Mouse (Mus musculus) lung, adult 18-20 months (tissue): ENCODE data around the gene Spic.
A peak's percentile ranks its signal among the peaks of the same experiment; 100 is the strongest.
"Not testable (repeated sequence)": the region's sequence is repeated elsewhere in the genome, so short reads cannot be mapped to it uniquely, and the experiment has no call there.

Experiments
- DNase-seq, 2 experiments: peaks; one replicate each; pipeline ENCODE4 v3.0.0; 2022; ENCODE audit warnings: mixed read lengths in 2 of 2

Spic gene

DNA sequence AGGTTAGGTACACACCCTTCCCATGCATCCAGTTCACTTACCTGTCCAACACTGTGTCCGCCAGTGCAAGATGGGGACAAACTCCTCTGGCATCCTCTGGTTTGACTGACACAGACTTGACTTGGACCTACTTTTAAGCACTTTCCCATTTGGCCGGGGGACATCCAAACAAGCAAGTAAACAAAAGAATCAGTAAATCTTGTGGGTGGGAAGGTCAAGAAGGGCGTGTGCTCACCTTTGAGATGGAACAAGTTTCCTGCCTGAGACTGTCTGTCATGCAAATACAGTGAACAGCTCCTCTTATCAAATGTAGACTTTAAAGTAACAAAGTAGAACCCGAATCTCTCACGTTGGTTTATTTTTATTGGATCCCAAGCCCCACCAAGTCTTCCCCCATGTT lies at the start of gene Spic:
Spic (minus strand) TSS at position 91 of the 400 bp plus-strand sequence.
- DNase-seq = no peak

DNA sequence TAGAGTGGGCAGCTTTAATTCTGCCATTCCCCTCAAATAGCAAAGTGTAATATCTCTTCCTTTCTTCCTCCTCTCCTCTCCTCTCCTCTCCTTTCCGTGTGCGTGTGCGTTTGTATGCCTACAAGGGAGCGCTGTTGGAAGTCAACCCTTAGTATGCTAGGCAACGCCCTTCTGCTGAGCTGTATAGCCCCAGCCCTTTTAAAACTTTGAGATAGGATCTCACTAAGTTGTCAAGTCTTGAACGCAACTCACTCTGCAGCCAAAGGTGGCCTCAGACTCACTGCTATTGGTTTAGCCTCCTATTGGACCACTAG lies 47.5 kb upstream of the Spic start:
- no peak for DNase-seq

DNA sequence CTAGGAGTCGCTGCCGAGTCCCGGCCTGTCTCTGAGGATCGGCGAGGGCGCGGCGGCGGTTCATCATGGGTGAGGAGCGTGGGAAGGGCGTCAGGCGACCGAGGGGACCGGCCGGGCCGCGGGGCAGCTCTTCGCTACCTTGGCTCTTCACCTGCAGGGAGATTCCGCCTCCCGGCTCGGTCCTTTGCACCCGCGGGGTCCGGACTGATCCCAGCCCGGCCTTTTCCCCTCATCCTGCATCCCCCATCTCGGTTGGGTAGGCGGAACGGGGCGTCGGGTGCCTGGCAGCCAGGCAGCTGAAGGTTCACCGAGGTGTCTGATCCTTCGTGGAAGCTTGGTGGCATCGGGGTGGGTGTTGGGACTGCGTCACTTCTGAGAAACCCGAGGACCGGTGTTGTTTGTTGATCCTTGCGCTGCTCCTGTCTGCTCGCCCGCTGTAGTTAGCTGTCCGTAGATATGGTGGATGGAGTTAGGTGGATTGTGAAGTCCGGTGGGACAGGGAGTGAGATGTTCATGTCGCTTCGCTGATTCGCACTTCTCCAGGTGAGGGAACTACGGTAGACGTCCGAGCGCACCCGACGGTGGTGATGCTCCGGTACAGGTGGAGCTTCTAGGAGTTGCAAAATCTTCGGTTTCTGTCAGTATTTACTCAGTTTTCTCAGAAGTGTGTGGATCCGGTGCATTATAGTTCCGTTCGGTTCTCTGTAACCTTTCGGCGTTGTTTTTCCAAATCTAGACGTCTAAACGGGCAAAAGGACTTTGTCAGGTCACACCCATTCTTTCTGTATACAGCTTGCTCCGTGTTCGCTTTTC lies 46.9 kb upstream of the Spic start:
- DNase-seq = no peak

DNA sequence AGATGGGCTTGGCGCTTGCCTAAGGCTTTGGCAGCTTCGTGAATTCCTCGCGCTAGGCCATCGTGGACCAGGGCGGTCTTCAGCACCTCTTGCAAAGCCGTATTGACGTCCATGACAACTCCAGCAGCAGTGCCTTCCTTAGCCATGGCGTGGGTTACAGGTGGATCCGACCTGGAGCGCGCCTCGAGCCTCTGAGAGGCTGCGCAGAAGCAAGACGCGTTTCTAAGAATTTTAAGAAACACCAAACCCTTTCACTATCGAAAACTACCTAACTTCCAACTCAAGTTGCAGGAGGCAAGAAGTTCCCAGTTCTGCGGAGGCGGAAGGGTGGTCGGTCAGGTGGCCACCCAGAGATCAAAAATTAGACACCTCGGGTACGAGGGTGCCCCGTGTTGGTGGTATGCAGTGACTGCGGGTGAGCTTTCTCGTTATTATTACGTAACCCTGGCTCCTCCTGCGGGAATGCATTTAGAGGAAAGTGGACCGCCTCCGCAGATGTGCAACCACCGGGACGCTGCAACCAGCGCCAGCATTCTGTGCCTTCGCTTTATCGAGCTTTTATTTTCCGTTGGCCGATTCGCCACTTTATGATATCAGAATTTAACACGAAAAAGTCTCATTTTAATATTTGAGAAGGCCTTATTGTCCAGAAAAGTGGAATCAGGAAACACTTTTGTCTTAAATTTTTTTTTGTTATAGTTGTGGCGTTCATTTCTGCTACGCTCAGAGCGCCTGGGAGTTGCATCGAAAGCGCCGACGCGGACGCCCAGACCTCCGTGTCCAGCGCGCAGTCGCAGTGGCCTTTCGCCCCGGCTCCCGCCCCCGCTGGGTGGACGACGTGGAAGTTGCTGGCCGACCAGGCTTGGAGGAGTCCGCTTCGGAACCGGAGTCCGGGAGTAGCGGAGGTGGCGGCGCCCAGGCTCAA lies 46.0 kb upstream of the Spic start, which contains the start of gene Arl1:
Arl1 (plus strand) TSS at position 288 of the 925 bp plus-strand sequence.
- peak; percentile 92 to 95 for DNase-seq

DNA sequence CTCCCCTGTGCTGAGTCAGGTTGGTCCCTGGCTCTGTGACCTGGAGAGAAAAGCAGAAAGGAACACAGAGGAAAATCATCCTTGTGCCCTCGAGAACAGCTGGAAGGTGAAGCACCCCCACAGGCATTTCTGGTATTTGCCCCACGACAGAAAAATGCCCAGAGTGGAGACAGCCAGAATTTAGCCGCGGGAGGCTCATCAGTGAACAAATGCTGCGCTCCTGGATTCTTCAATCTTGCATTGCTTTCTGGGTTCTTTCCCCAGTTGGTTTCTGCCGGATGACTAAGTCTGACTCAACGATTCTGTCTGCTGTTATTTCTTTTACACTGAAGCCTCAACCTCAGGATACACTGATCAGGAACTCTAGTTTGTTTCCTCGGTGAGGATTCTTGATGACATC lies 43.4 kb upstream of the Spic start:
- no peak for DNase-seq

DNA sequence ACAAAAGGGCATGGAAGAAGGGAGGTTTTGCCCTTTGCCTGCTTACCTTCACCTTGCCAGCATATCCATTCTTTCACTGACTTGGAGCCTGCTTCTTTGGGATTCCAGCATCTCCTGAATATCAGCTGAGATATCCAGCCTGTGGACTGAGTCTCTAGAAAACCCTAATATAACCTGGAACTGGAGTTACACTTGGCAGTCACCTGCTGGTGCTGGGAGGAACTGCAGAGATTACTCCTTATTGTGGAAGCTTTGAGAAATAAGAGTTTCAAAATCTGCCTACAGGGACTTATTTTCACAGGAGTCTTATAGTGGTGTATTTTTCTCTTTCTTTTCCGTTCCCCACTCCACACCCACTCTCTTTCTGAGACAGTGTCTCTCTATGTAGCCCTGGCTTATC lies 42.3 kb upstream of the Spic start:
- DNase-seq = peak; percentile 15 to 23

DNA sequence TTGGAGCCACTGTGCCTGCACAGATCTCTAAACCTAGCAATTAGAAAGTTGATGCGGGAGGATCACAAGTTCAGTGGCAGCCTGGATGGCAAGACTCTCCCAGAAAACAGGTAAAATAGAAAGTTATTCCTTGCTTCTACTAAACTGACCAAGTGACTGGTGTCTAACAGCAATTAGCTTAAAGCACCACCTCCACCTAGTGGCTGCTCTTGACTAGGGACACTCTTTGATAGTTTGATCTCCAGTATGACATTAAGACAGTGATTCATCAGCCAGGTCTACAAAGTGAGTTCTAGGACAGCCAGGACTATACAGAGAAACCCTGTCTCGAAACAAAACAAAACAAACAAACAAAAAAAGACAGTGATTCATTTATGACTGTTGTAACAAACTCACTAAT lies 40.5 kb upstream of the Spic start:
- DNase-seq = peak in 1 of 2 experiments; percentile 36

DNA sequence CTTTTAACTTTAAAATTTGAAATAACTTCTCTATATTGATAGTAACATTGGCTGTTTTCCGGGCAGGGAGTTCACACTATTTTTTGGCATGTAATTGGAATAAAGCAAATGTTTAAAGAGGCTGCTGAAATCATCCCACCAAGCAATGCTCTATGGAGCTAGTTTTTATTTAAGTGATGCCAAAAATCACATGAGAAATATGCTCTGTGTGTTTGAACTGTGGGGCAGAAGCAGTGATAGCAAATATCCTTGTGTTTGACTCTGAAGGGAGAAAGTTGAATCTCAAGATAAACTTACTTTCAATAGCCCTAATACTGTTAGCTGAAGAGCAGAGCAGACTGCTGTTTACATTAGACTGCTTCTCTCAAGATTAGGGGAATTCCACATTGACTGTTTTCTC lies 34.8 kb upstream of the Spic start:
- no peak for DNase-seq

DNA sequence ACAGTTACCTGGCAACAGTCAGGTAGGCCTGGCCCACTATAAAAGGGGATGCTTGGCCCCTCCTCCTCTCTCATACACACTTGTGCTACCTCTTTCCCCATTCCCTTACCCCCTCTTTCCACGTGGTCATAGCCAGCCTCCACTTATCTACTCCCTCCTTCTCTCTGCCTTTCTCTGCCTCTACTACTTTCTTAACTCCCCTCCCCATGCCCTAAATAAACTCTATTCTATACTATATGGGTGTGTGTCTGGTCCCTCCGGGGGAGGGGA lies 32.9 kb upstream of the Spic start:
- no peak for DNase-seq

DNA sequence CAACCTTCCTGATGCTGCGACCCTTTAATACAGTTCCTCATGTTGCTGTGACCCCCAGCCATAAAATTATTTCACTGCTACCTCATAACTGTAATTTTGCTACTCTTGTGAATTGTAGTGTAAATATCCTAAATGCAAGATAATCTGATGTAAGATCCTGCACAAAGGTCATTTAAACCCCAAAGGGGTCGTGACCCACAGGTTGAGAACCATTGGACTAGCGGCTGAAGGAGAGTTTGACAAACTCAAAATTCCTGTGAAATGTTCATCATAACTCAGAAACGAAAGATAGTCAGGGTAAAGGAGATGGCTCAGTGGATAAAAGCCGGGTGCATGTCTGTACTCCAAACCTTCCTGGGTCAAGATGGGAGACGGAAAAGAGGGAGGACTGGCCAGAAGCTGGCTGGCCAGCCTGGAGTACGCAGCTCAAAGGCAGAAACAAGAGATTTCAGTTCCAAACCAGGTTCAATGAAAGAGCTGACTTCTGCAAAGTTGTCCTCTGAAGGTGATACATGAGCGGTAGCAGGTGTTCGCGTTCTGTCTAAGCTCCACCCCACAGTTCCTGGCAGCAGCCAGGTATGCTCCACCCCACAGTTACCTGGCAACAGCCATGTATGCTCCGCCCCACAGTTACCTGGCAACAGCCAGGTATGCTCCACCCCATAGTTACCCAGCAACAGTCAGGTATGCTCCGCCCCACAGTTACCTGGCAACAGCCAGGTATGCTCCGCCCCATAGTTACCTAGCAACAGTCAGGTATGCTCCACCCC lies 32.4 kb upstream of the Spic start:
- DNase-seq = no peak

DNA sequence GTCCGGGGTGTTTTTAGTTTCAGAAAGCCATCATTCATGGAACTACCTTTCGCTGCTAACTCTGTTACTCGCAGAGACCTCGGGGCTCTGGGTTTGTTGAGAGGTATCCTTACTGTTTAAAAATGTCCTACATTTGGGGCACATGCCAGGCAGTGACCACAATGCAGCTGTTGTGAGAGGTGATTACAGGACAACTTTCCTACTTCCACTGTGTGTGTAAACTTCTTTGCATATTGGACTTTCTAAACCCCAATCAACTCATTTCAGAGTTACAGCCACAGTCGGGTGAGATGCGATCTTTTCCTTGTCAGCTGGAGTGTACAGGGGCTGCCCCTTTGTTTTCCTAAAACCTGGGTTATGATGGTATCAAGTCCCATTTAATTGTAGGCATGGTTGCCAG lies 30.8 kb upstream of the Spic start:
- no peak for DNase-seq

DNA sequence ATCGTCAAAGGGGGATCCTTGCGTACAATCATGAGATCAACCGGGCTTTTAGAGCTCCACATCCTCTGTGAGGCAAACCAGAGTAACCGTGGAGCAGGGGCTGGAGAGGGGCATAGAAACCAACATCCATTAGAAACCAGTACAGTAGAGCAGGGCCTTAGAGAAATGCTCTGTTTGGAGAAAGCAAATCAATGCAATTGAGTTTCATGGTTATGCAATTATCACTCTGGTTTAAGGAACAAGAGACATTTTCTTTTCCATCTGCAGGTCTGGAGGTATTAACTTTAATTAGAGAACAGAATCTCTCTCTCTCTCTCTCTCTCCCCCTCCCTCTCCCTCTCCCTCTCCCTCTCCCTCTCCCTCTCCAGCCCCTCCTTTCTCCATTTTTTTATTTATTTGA lies 29.9 kb upstream of the Spic start:
- no peak for DNase-seq

DNA sequence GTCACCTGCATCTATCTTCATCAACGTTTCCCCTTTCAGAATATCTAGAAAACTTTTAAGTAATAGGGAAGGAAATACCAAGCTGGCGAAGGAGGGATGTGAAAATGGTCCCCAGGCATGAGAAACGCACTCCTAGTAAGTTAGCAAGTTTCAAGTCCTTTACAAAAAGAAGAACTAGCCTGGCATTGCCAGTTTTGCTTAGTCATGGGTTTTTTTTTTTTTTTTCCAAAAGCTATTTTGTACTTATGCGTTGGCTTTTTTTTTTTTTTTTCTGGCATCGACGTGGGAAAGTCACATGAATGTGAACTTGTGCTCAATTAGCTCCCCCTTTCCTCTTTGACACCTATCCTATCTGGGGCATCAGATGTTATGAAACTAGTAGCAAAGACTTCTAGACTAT lies 27.5 kb upstream of the Spic start:
- no peak for DNase-seq

DNA sequence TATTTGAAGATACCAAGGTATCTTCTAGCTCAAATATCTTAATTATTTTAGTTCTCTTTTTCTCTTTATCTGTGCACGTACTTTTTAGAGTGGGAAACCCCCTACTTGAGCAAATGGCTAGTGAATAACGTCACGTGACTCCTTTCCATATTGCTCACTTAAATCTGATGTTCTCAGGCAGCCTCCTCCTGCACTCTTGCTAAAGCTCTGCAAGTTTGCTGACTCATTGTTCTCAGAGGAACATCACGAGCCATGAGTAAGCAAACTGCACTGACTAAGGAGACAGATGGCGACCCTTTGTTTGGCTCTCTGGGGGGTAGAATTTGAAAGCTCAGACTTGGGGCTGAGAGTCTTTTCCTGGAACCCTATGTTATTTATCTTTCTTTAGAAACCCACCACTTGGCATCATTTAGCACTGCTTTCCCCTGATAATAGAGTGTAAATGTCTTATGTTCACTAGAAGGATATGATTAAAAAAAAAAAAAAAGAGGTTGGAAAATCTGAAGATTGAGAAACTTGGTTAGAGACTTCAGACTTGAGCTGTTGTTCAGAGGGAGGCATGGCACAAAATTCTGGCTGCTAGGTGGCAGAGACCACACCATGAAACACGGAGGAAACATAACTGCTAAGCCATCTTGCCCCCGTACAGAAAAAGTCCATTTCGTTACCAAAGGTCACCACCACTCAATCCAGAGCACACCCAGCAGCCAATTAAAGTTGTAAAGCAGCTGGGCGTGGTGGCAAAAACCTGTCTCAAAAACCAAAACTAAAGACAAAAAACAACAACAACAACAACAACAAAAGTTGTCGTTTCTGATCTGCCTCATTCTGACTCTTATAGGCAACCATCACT lies 24.1 kb upstream of the Spic start:
- DNase-seq = no peak

DNA sequence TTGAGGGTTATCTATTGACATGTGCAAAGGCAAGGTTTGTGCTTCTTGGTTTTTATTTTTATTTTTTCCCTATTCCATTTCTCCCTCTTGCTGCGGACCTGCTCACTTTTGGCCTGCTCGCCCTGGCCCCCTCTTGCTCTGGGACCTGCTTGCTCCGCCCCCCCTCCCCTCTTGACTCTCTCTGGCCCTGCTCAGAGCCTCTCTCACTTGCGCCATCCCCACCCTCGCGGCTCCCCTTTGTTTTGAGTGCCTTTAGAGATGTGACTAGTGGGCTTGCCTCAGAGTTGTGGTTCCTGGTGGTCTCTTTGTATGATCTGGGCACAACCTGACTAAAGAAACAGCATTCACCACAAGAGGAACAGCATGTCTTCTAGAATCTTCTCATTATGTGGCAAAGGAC lies 16.1 kb upstream of the Spic start:
- no peak for DNase-seq

DNA sequence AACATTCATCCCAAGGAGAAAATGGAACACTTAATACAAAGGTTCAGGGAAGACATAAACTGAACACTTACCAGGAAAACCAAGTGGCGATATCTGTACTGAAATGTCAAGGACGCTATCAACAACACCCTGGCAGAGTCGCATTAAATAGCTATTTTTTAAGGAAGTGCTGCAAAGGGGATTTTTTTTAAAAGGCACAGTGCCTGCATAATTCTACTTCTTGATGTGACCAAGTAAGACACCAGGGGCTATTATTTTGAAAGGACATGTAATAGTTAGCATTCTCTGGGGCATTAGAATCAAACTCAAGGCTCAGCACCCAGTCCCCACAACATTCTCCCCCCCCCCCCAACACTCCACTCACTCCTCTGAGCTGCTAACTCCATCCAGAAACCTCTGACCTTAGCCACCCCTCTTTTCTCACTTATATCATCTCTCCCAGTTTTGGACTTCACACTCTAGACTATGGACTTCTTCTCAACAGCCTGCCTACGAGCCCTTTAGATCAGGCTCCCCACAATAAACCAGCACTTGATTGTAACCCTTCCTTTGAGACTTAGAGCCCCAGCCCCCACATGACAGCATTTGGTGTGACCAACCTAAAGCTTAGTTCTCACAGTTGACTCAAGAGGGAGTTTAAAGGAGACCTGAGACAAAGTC lies 1.8 kb downstream of the Spic start:
- no peak for DNase-seq

DNA sequence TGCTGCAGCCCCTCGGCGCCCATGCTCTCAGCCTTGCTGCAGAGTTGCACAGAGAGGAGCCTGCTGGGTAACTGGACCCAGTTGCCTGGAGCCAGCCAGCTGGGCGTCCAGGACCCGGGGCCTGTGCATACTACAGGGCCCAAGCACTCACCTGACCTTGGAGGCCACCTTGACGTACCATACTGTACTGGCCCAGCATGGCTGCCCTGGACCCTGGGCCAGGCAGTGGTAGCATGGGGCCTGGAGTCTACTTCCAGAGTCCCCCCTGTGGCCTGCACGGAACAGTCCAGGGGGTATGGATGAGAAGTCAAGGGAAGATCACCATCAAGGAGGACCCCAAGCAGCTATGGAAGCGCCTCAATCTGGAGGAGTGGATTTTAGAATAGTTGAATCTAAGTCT lies 12.0 kb downstream of the Spic start:
- no peak for DNase-seq

DNA sequence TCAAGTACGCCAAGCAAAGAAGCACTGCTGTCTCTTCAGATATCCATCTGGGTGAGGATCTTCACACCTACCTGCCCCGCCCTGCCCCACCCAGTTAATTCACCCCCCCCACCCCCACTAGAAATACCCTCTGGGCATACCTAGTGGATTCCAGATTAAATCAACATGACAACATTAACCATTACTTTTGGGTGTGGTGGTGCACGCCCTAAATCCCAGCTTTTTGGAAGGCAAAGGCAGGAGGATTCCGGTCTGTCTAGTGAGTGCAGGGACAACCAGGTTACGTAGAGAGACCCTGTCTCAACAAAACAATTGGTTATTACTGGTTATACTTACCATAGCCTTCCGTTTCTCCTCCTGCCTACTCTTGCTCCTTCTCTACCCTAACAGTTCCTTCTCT lies 12.7 kb downstream of the Spic start:
- DNase-seq = no peak

DNA sequence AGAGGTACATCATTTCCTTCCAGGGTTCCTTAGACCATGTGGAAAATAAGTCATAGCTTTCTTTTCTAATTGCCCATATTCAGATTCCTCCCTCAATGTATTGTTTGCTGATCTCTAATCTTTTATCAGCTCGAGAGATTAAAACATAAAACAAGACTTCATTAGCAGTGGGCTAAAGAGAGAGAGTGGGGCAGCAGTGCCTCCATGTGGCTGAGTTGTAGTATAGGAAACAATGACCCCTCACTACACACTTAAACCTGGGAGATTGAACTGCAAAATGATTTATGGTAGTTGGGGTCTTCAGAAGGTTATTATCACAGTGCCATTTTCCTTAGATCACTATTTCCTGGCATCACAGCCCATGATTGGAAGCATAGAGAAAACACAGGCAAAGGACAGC lies 15.1 kb downstream of the Spic start:
- DNase-seq = no peak

DNA sequence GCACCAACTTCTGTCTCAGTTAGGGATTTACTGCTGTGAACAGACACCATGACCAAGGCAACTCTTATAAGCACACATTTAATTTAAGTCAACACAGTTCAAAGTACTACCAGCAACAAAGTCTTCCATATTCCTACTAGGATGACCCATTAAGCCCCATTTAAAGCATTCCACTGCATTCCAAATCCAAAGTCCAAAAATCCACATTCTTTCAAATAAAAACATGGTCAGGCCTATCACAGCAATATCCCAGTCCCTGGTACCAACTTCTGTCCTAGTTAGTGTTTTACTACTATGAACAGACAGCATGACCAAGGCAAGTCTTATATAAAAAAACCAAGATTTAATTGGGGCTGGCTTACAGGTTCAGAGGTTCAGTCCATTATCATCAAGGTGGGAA lies 21.0 kb downstream of the Spic start:
- DNase-seq = not testable (repeated sequence)

DNA sequence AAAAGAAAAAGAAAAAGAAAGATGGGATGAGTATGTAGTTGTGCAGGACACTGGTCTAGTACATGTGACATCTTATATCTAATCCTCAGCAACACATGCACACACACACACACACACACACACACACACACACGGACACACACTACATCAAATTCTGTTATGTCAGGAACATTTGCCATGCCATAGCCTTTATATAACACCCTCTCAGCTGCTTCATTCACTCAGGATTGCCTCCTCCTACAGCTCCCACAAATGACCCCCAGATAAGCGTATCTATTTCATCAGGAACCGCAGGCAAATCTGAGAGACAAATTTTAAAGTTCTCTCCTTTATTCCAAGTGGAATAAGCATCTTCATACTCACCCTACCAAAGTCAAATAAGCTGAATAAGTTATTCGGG lies 25.9 kb downstream of the Spic start:
- no peak for DNase-seq

DNA sequence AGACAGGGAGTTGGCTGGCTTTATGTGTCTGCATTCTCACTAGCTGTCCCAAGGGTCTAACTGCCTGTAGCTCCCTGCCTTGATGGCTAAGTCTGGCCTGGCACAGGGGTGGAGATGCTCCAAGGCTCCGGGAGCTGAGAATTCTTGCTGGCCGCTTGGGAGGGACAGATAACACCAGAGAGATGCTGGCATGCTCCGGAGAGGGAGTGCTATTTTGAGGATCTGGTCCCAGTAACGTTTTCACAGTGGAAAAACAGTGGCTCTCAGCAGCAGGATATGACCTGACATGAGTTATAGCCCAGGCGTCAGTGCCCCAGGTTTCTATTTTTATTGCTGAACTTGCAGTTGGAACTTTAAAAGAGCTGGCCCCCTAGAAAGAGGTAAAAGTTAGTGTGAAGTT lies 39.4 kb downstream of the Spic start:
- no peak for DNase-seq
